Mouse (Mus musculus): Measurements from ENCODE around the gene Ifit1bl1. TPM values are rescaled to one million over a fixed set of nuclear protein-coding genes. Genes with fewer than 3 reads are reported as not detected.
"Not testable (repeated sequence)": the region's sequence is repeated elsewhere in the genome, so short reads cannot be mapped to it uniquely, and the experiment has no call there.

Ifit1bl1 gene
- polyA plus RNA-seq, 1 experiment from 2014 or later = 2.5 TPM

GRCm38 (mm10) chr19:34587898-34588692, 13.7 kb downstream of the Ifit1bl1 start:
- not testable (repeated sequence) for ATAC-seq (replicated peaks; ENCODE audit: insufficient number of reproducible peaks, insufficient read depth, low FRiP score, low read depth)
- WGBS = 61% methylated on average over 7 of the region's 12 CpGs

GRCm38 (mm10) chr19:34585740-34586458, 15.9 kb downstream of the Ifit1bl1 start:
- not testable (repeated sequence) for H3K36me3 ChIP-seq; H3K27ac ChIP-seq; H3K4me2 ChIP-seq; H3K4me3 ChIP-seq; H3K9ac ChIP-seq; ATAC-seq (replicated peaks; ENCODE audit: insufficient number of reproducible peaks, insufficient read depth, low FRiP score, low read depth); H3K9me3 ChIP-seq (replicated peaks); H3K4me1 ChIP-seq (replicated peaks); H3K27me3 ChIP-seq
- WGBS = 64% methylated on average over 5 of the region's 5 CpGs

More at GRCm38 (mm10) chr19:34587898-34588692, 13.7 kb downstream of the Ifit1bl1 start:
- H3K9me3 ChIP-seq (replicated peaks); H3K36me3 ChIP-seq; H3K4me2 ChIP-seq; H3K27me3 ChIP-seq; H3K4me1 ChIP-seq (replicated peaks); H3K27ac ChIP-seq; H3K9ac ChIP-seq; H3K4me3 ChIP-seq: not testable (repeated sequence)

GRCm38 (mm10) chr19:34583126-34583766, 18.5 kb downstream of the Ifit1bl1 start, which contains the start of gene Ifit3:
TSS of gene Ifit3 (plus strand) at chr19:34583531.
- not testable (repeated sequence) for H3K27ac ChIP-seq; H3K27me3 ChIP-seq; ATAC-seq (replicated peaks; ENCODE audit: insufficient number of reproducible peaks, insufficient read depth, low FRiP score, low read depth); H3K4me1 ChIP-seq (replicated peaks); H3K9ac ChIP-seq; H3K9me3 ChIP-seq (replicated peaks); H3K4me3 ChIP-seq; H3K36me3 ChIP-seq; H3K4me2 ChIP-seq
- WGBS = 35% methylated on average over 2 of the region's 2 CpGs

- 81% methylated on average over 2 of the region's 2 CpGs for WGBS
- not testable (repeated sequence) for H3K36me3 ChIP-seq; H3K9me3 ChIP-seq (replicated peaks); H3K27me3 ChIP-seq; H3K4me1 ChIP-seq (replicated peaks); H3K4me2 ChIP-seq; ATAC-seq (replicated peaks; ENCODE audit: insufficient number of reproducible peaks, insufficient read depth, low FRiP score, low read depth); H3K4me3 ChIP-seq; H3K27ac ChIP-seq; H3K9ac ChIP-seq
Measured at GRCm38 (mm10) chr19:34582696-34583095, 19.1 kb downstream of the Ifit1bl1 start.

GRCm38 (mm10) chr19:34577121-34577520, 24.6 kb downstream of the Ifit1bl1 start:
- no peak for ATAC-seq (replicated peaks; ENCODE audit: insufficient number of reproducible peaks, insufficient read depth, low FRiP score, low read depth)
- Histone ChIP-seq H3K27ac (no peak overlapping the region), H3K36me3 (no peaks in the 10 kb centered on the region), H3K9ac (no peak overlapping the region), H3K4me3 (no peak overlapping the region), H3K4me2 (no peak overlapping the region), H3K4me1 (replicated peaks) (no peaks in the 10 kb centered on the region), H3K27me3 (no peaks in the 10 kb centered on the region), H3K9me3 (replicated peaks) (no peaks in the 10 kb centered on the region)
- 55% methylated on average over 1 of the region's 1 CpGs for WGBS

- no peak for ATAC-seq (replicated peaks; ENCODE audit: insufficient number of reproducible peaks, insufficient read depth, low FRiP score, low read depth)
- no peak overlapping the region for H3K4me2 ChIP-seq
- H3K36me3 ChIP-seq = no peaks in the 10 kb centered on the region
- peaks cover 10% of the 10 kb centered on the region for H3K4me1 ChIP-seq (replicated peaks)
- no peaks in the 10 kb centered on the region for H3K9me3 ChIP-seq (replicated peaks)
- 92% methylated on average over 5 of the region's 5 CpGs for WGBS
- H3K9ac ChIP-seq = no peak overlapping the region
- no peak overlapping the region for H3K27ac ChIP-seq
- no peaks in the 10 kb centered on the region for H3K27me3 ChIP-seq
- no peak overlapping the region for H3K4me3 ChIP-seq
Measured at GRCm38 (mm10) chr19:34573650-34574049, 28.1 kb downstream of the Ifit1bl1 start.

- Histone ChIP-seq H3K9me3 (replicated peaks) (no peaks in the 10 kb centered on the region), H3K9ac (no peak overlapping the region), H3K4me1 (replicated peaks) (peaks cover 10% of the 10 kb centered on the region), H3K36me3 (no peaks in the 10 kb centered on the region), H3K4me3 (no peak overlapping the region), H3K4me2 (no peak overlapping the region), H3K27me3 (no peaks in the 10 kb centered on the region), H3K27ac (no peak overlapping the region)
- no peak for ATAC-seq (replicated peaks; ENCODE audit: insufficient number of reproducible peaks, insufficient read depth, low FRiP score, low read depth)
- WGBS = 93% methylated on average over 1 of the region's 1 CpGs
Measured at GRCm38 (mm10) chr19:34571080-34571479, 30.7 kb downstream of the Ifit1bl1 start.

- Histone ChIP-seq H3K9me3 (replicated peaks) (no peaks in the 10 kb centered on the region), H3K4me3 (no peak overlapping the region), H3K27ac (no peak overlapping the region), H3K4me1 (replicated peaks) (peaks cover 10% of the 10 kb centered on the region), H3K9ac (no peak overlapping the region), H3K36me3 (no peaks in the 10 kb centered on the region), H3K4me2 (no peak overlapping the region), H3K27me3 (no peaks in the 10 kb centered on the region)
- ATAC-seq (replicated peaks; ENCODE audit: insufficient number of reproducible peaks, insufficient read depth, low FRiP score, low read depth) = no peak
- 54% methylated on average over 4 of the region's 4 CpGs for WGBS
Measured at GRCm38 (mm10) chr19:34569896-34570476, 31.8 kb downstream of the Ifit1bl1 start.

- no peak overlapping the region for H3K9ac ChIP-seq
- no peaks in the 10 kb centered on the region for H3K36me3 ChIP-seq
- H3K4me1 ChIP-seq (replicated peaks) = peaks cover 10% of the 10 kb centered on the region
- H3K4me2 ChIP-seq = no peak overlapping the region
- H3K4me3 ChIP-seq = no peak overlapping the region
- WGBS = 69% methylated on average over 7 of the region's 7 CpGs
- no peak overlapping the region for H3K27ac ChIP-seq
- no peak for ATAC-seq (replicated peaks; ENCODE audit: insufficient number of reproducible peaks, insufficient read depth, low FRiP score, low read depth)
- no peaks in the 10 kb centered on the region for H3K9me3 ChIP-seq (replicated peaks)
- H3K27me3 ChIP-seq = no peaks in the 10 kb centered on the region
Measured at GRCm38 (mm10) chr19:34568988-34569895, 32.5 kb downstream of the Ifit1bl1 start.

GRCm38 (mm10) chr19:34566178-34566784, 35.5 kb downstream of the Ifit1bl1 start:
- H3K27ac ChIP-seq = no peak overlapping the region
- no peak overlapping the region for H3K4me2 ChIP-seq
- WGBS = 89% methylated on average over 1 of the region's 1 CpGs
- no peak for ATAC-seq (replicated peaks; ENCODE audit: insufficient number of reproducible peaks, insufficient read depth, low FRiP score, low read depth)
- no peaks in the 10 kb centered on the region for H3K9me3 ChIP-seq (replicated peaks)
- no peaks in the 10 kb centered on the region for H3K36me3 ChIP-seq
- H3K9ac ChIP-seq = no peak overlapping the region
- no peaks in the 10 kb centered on the region for H3K27me3 ChIP-seq
- peaks cover 10% of the 10 kb centered on the region for H3K4me1 ChIP-seq (replicated peaks)
- no peak overlapping the region for H3K4me3 ChIP-seq
